Mouse (Mus musculus) effector memory CD4-positive, alpha-beta T cell, adult 5 months (primary cell): ENCODE measurements around the gene Gdnf. TPM values are rescaled to one million over a fixed set of nuclear protein-coding genes. Genes with fewer than 3 reads are reported as not detected.

ENCODE experiments used
- polyA plus RNA-seq: library from polyadenylated mRNA; unstranded; fragments of 100-300 nt; shearing (Covaris generic); gene quantifications from one replicate; pipeline ENCODE4 v1.2.1, GENCODE M21; 2017

Gene Gdnf
- not detected for polyA plus RNA-seq

DNA sequence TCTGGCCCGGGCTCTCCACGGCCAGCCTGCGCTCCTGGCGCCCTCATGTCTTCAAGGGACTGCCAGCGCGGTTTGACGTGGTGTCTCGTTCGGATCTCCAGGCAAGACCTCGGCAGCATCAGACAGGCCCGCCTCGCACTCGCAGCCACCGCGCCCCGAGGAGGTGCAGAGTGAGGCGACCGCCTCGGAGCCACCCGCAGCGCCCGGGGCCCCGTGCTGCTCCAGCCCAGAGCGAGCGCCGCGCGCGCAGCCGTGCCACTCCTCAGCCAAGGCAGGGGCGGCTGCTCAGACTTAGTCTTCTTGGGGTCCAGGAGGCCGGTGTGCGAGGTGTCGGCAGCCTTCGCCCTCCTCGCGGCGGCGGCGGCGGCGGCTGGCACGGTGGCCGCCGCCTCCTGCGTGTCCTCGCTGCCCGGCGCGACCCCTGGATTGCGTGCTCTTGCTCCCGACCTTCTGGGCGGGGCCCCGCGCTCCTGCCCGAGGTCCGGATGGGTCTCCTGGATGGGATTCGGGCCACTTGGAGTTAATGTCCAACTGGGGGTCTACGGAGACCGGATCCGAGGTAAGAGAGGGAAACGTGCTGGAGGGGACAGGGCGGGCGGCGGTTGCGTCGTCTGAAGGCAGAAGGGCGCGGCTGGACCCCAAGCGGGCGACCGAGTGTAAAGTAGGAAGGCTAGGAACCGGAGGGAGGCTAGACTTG lies at the start of gene Gdnf:
Gene Gdnf (plus strand): TSS at position 291 of the 697 bp plus-strand sequence.

